Mouse (Mus musculus) effector memory CD4-positive, alpha-beta T cell, adult 7 months (primary cell): ENCODE results near the gene Gm3259. TPM values are rescaled to one million over a fixed set of nuclear protein-coding genes. Genes with fewer than 3 reads are reported as not detected.

Experiments used
- polyA plus RNA-seq: library from polyadenylated mRNA; unstranded; fragments of 100-300 nt; shearing (Covaris generic); gene quantifications from one replicate; pipeline ENCODE4 v1.2.1, GENCODE M21; 2017

The Gm3259 gene
- not detected for polyA plus RNA-seq

GRCm38 (mm10) chr5:95305611-95306010, at the start of gene Gm3259:
Gene Gm3259, plus strand, starts transcription at chr5:95305911.

GRCm38 (mm10) chr5:95272668-95273067, 33.0 kb upstream of the Gm3259 start, which contains the start of gene Gm10424:
Gene Gm10424, minus strand, starts transcription at chr5:95272768.

Other genes starting within 250 kb of the Gm3259 start
- not detected for gene Gm7942, start 199.0 kb upstream of the Gm3259 start, polyA plus RNA-seq
- gene Gm16513, start 123.3 kb upstream of the Gm3259 start, polyA plus RNA-seq = 2.2 TPM
- not detected for gene Gm10424, start 33.1 kb upstream of the Gm3259 start, polyA plus RNA-seq
- gene D5Ertd577e, start 150.9 kb downstream of the Gm3259 start, polyA plus RNA-seq = not detected
- gene Gm3286, start 204.8 kb downstream of the Gm3259 start, polyA plus RNA-seq = not detected